Mouse (Mus musculus): ENCODE measurements around the gene Gstcd. TPM values are rescaled to one million over a fixed set of nuclear protein-coding genes. Genes with fewer than 3 reads are reported as not detected.

Gene Gstcd
- total and polyA plus RNA-seq, 3 experiments = 33.3 to 67.2 (median 44.6) TPM

DNA sequence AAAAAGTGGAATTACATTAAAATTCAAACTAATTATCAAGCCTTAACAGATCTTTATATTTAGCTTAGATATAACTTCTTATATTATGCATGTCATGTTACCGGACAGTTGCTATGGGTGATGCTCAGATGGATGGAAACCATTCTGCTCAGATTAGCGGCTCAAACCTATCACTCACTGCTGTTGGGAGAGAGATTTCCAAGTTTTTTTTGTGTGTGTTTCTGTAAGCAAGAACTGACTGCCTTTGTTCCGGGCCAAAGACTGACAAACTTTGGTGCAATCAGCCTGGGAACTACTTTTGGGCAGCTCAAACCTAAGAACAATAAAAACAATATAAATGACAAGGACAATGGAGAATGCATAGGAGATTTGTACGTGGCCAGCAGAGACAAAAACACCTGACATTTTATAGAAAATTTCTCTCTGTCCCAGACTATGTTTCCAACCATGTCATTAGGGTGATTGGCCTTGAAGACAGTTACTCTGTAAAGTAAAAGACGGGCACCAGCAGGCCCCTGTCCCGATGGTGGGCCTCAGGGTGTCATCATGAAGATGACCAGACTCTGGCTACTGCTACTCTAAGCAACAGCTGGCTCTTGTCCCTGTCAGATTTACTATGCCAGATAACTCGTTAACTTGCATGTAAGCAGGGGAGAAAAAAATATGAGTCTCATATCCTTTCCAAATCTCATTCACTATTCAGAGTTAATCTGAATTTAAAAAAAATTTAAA lies 96.5 kb downstream of the Gstcd start:
- in situ Hi-C loops (cut with MboI; ENCODE audit: low pct_ligation_motif_present, low pct_unique_long_range_greater_than_20kb, low sequenced_read_pairs) (no loop called here), dilution Hi-C loops (cut with MboI; ENCODE audit: extremely low pct_ligation_motif_present, extremely low pct_unique_long_range_greater_than_20kb, low sequenced_read_pairs) (no loop called here)
- Histone ChIP-seq H3K36me3 (replicated peaks in 1 of 2; ENCODE audit: control insufficient read depth in 1 of 2, insufficient read depth in 1 of 2, low read length in 1 of 2) (peaks cover 23 to 44% of the 10 kb centered on the region in 2 experiments), H3K27ac (ENCODE audit: insufficient read depth, low read depth) (no peak overlapping the region), H3K9ac (ENCODE audit: insufficient read depth, low read depth) (no peak overlapping the region), H3K9me3 (replicated peaks; ENCODE audit: low read length) (no peaks in the 10 kb centered on the region), H3K4me1 (ENCODE audit: control insufficient read depth in 1 of 2, insufficient read depth in 2 of 2) (no peaks in the 10 kb centered on the region), H3K79me2 (replicated peaks; ENCODE audit: control insufficient read depth, extremely low read depth, insufficient read depth, poor library complexity, severe bottlenecking) (no peaks in the 10 kb centered on the region), H3K27me3 (replicated peaks) (no peaks in the 10 kb centered on the region), H3K4me3 (replicated peaks in 1 of 3; ENCODE audit: low read depth in 2 of 3, low read length in 2 of 3, poor library complexity in 1 of 3) (no peak overlapping the region), H3K4me2 (ENCODE audit: insufficient read depth, low read depth, poor library complexity, severe bottlenecking) (no peak overlapping the region)
- TF ChIP-seq IRF4 (IDR thresholded peaks at IDR 0.05; ENCODE audit: low read depth, low read length) (no peak), MAFK (IDR thresholded peaks at IDR 0.05; ENCODE audit: insufficient replicate concordance, low read length) (no peak), MYC (IDR thresholded peaks at IDR 0.05; ENCODE audit: low read depth, low read length) (no peak), PAX5 (IDR thresholded peaks at IDR 0.05; ENCODE audit: low read length) (no peak), ELF1 (IDR thresholded peaks at IDR 0.05; ENCODE audit: low read depth, low read length) (no peak), EP300 (IDR thresholded peaks at IDR 0.05; ENCODE audit: low read length) (no peak), USF1 (IDR thresholded peaks at IDR 0.05; ENCODE audit: low read depth, low read length) (no peak), TBP (conservative IDR thresholded peaks at IDR 0.05; ENCODE audit: low read depth, low read length) (no peak), CHD1 (IDR thresholded peaks at IDR 0.05; ENCODE audit: low read depth, low read length) (no peak), MAX (IDR thresholded peaks at IDR 0.05; ENCODE audit: low read length) (no peak), ETS1 (conservative IDR thresholded peaks at IDR 0.05; ENCODE audit: low read depth, low read length) (no peak)
- no peak for DNase-seq (ENCODE audit: extremely low read depth)

DNA sequence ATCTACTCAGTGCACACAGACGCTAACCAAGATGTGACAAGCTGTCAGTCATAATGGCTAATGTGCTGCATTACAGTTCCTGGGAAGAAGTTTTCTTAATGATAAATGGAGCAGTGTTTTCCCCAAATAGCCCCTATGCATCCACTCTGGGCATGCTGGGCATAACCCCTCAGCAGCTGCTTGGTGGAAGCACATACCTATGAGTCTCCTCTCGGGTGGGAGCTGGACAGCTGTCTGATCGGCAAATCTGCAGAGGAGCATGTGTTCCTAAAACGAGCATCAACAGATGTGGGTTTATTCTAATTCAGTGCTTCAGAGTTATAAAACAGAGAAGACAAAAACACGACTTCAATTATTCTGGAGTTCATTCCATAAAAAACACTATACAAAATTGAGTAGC lies 105.6 kb downstream of the Gstcd start:
- Histone ChIP-seq H3K9me3 (replicated peaks; ENCODE audit: low read length) (no peaks in the 10 kb centered on the region), H3K4me1 (ENCODE audit: control insufficient read depth in 1 of 2, insufficient read depth in 2 of 2) (peaks cover 5 to 38% of the 10 kb centered on the region in 2 experiments), H3K79me2 (replicated peaks; ENCODE audit: control insufficient read depth, extremely low read depth, insufficient read depth, poor library complexity, severe bottlenecking) (no peaks in the 10 kb centered on the region), H3K36me3 (replicated peaks in 1 of 2; ENCODE audit: control insufficient read depth in 1 of 2, insufficient read depth in 1 of 2, low read length in 1 of 2) (peaks cover 17 to 55% of the 10 kb centered on the region in 2 experiments), H3K4me3 (replicated peaks in 1 of 3; ENCODE audit: low read depth in 2 of 3, low read length in 2 of 3, poor library complexity in 1 of 3) (no peak overlapping the region), H3K4me2 (ENCODE audit: insufficient read depth, low read depth, poor library complexity, severe bottlenecking) (no peak overlapping the region), H3K27me3 (replicated peaks) (no peaks in the 10 kb centered on the region), H3K9ac (ENCODE audit: insufficient read depth, low read depth) (no peak overlapping the region), H3K27ac (ENCODE audit: insufficient read depth, low read depth) (no peak overlapping the region)
- no peak for DNase-seq (ENCODE audit: extremely low read depth)
- in situ Hi-C loops (cut with MboI; ENCODE audit: low pct_ligation_motif_present, low pct_unique_long_range_greater_than_20kb, low sequenced_read_pairs) (no loop called here), dilution Hi-C loops (cut with MboI; ENCODE audit: extremely low pct_ligation_motif_present, extremely low pct_unique_long_range_greater_than_20kb, low sequenced_read_pairs) (no loop called here)
- TF ChIP-seq ZNF384 (IDR thresholded peaks at IDR 0.05; ENCODE audit: low read depth, low read length) (no peak), MAFK (IDR thresholded peaks at IDR 0.05; ENCODE audit: insufficient replicate concordance, low read length) (no peak), NELFE (IDR thresholded peaks at IDR 0.05; ENCODE audit: low read depth, low read length) (no peak), HCFC1 (IDR thresholded peaks at IDR 0.05; ENCODE audit: low read depth, low read length) (no peak), PAX5 (IDR thresholded peaks at IDR 0.05; ENCODE audit: low read length) (no peak), MAX (IDR thresholded peaks at IDR 0.05; ENCODE audit: low read length) (no peak), SIN3A (IDR thresholded peaks at IDR 0.05; ENCODE audit: low read length) (no peak), ETS1 (conservative IDR thresholded peaks at IDR 0.05; ENCODE audit: low read depth, low read length) (no peak), ELF1 (IDR thresholded peaks at IDR 0.05; ENCODE audit: low read depth, low read length) (no peak), ZC3H11A (IDR thresholded peaks at IDR 0.05; ENCODE audit: low read depth, low read length) (no peak)
